Mouse (Mus musculus): Measurements from ENCODE around the gene Gm826. TPM values are rescaled to one million over a fixed set of nuclear protein-coding genes. Genes with fewer than 3 reads are reported as not detected.

The Gm826 gene
- polyA plus RNA-seq, 1 experiment from 2014 or later = 0.50 TPM

GRCm38 (mm10) chr2:160357442-160357841 is 23.5 kb upstream of the Gm826 start:
- Histone ChIP-seq H3K36me3 (ENCODE audit: control insufficient read depth, insufficient read depth, low read length) (no peaks in the 10 kb centered on the region), H3K9ac (ENCODE audit: low read length) (no peak overlapping the region), H3K4me3 (ENCODE audit: low read length) (no peak overlapping the region), H3K9me3 (ENCODE audit: control insufficient read depth, low read length) (no peaks in the 10 kb centered on the region), H3K4me1 (replicated peaks; ENCODE audit: control insufficient read depth, insufficient read depth, low read length) (peaks cover 4% of the 10 kb centered on the region), H3K4me2 (ENCODE audit: low read depth, low read length) (no peak overlapping the region), H3K27ac (ENCODE audit: low read length) (no peak overlapping the region), H3K27me3 (ENCODE audit: control insufficient read depth, insufficient read depth, low read depth, low read length) (peaks cover 40% of the 10 kb centered on the region)
- no peak for ATAC-seq (ENCODE audit: low read depth)
- WGBS = 40% methylated on average over 4 of the region's 4 CpGs

GRCm38 (mm10) chr2:160356132-160356531 is 22.2 kb upstream of the Gm826 start:
- Histone ChIP-seq H3K9me3 (ENCODE audit: control insufficient read depth, low read length) (no peaks in the 10 kb centered on the region), H3K4me2 (ENCODE audit: low read depth, low read length) (no peak overlapping the region), H3K4me3 (ENCODE audit: low read length) (no peak overlapping the region), H3K27ac (ENCODE audit: low read length) (no peak overlapping the region), H3K27me3 (ENCODE audit: control insufficient read depth, insufficient read depth, low read depth, low read length) (peaks cover 28% of the 10 kb centered on the region), H3K9ac (ENCODE audit: low read length) (no peak overlapping the region), H3K36me3 (ENCODE audit: control insufficient read depth, insufficient read depth, low read length) (no peaks in the 10 kb centered on the region), H3K4me1 (replicated peaks; ENCODE audit: control insufficient read depth, insufficient read depth, low read length) (peaks cover 4% of the 10 kb centered on the region)
- ATAC-seq (ENCODE audit: low read depth) = no peak
- WGBS = 54% methylated on average over 5 of the region's 5 CpGs

DNA sequence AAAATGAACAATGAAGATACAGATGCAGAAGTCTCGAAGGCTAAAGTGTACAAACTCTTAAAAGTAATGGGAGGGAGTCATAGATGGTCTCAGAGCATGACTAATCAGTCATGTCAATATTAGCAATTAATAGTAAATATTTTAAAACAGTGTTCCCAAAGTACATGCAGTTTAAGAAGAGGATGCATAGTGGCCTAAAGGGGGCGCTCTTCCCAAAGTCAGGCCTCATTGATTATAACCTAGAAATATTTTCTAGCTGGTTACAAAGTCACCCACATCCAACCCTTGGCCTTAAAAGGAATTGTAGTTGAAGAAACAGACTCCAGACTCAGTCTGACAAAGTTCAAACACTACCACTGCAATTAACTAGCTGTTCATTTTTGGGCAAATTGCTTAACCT is 20.4 kb upstream of the Gm826 start:
- Histone ChIP-seq H3K4me2 (ENCODE audit: low read depth, low read length) (no peak overlapping the region), H3K9ac (ENCODE audit: low read length) (no peak overlapping the region), H3K9me3 (ENCODE audit: control insufficient read depth, low read length) (no peaks in the 10 kb centered on the region), H3K27me3 (ENCODE audit: control insufficient read depth, insufficient read depth, low read depth, low read length) (peaks cover 12% of the 10 kb centered on the region), H3K36me3 (ENCODE audit: control insufficient read depth, insufficient read depth, low read length) (no peaks in the 10 kb centered on the region), H3K4me3 (ENCODE audit: low read length) (no peak overlapping the region), H3K27ac (ENCODE audit: low read length) (no peak overlapping the region), H3K4me1 (replicated peaks; ENCODE audit: control insufficient read depth, insufficient read depth, low read length) (peaks cover 4% of the 10 kb centered on the region)
- ATAC-seq (ENCODE audit: low read depth) = no peak
- WGBS = 55% methylated on average over 2 of the region's 2 CpGs

- Histone ChIP-seq H3K27ac (ENCODE audit: low read length) (peak overlapping the region; percentile 15; the same call in 1 of the 2 replicates), H3K27me3 (ENCODE audit: control insufficient read depth, insufficient read depth, low read depth, low read length) (peaks cover 9% of the 10 kb centered on the region; the same call in 1 of the 2 replicates), H3K9ac (ENCODE audit: low read length) (no peak overlapping the region), H3K4me2 (ENCODE audit: low read depth, low read length) (no peak overlapping the region), H3K9me3 (ENCODE audit: control insufficient read depth, low read length) (no peaks in the 10 kb centered on the region), H3K36me3 (ENCODE audit: control insufficient read depth, insufficient read depth, low read length) (no peaks in the 10 kb centered on the region), H3K4me1 (replicated peaks; ENCODE audit: control insufficient read depth, insufficient read depth, low read length) (peaks cover 4% of the 10 kb centered on the region), H3K4me3 (ENCODE audit: low read length) (no peak overlapping the region)
- peak; percentile 89 for ATAC-seq (ENCODE audit: low read depth)
- 40% methylated on average over 2 of the region's 2 CpGs for WGBS
These were observed 19.6 kb upstream of the Gm826 start for GRCm38 (mm10) chr2:160353581-160353980.

DNA sequence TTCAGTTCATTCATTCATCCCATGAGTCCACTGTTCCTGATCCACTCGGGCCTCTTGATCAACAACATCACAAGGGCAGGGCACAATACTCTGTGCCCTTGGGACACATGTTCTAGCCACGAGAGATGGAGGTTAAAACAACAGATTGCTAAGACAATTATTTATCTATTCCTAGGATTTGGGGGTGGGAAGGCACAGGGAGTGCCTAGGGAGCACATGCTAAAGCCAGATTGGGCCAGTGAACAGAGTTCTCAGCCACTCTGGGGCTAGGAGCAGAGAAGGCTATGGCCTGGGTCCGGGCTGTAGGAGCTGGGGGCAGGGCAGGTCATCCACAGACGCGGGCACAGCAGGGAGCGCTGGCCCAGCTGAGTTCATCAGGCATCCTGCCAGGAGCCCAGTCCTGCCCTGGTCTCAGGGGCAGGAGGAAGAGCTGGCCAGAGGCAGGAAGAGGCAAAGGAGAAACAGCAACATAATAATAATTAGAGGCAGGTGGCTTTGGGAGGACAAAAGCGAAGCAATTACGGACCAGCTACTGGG is 17.1 kb upstream of the Gm826 start:
- H3K27me3 ChIP-seq (ENCODE audit: control insufficient read depth, insufficient read depth, low read depth, low read length) = no peaks in the 10 kb centered on the region

DNA sequence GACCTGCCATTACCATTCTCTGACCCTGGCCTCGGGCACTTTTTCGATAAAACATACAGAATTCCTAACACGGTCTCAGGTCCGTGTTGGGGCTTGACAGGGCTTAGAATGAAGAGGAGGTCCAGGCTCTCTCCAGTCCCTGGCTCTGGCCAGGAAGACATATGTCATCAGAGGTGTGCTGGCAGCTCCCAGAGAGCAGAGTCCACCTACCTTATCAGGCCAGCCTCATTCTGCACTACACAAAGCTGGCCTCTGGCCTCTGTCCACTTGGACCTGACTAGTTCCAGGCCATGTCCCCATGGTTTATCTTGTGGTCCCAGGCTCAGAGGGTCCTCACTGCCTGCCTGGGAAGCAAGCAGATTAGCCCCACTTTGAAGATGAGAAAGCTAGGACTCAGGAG is 15.6 kb upstream of the Gm826 start:
- no peak for ATAC-seq (ENCODE audit: low read depth)
- H3K27ac ChIP-seq (ENCODE audit: low read length) = no peak overlapping the region

More for the DNA sequence above, 17.1 kb upstream of the Gm826 start:
- Histone ChIP-seq H3K9me3 (ENCODE audit: control insufficient read depth, low read length) (no peaks in the 10 kb centered on the region), H3K4me3 (ENCODE audit: low read length) (no peak overlapping the region), H3K4me1 (replicated peaks; ENCODE audit: control insufficient read depth, insufficient read depth, low read length) (peaks cover 4% of the 10 kb centered on the region), H3K4me2 (ENCODE audit: low read depth, low read length) (no peak overlapping the region), H3K9ac (ENCODE audit: low read length) (no peak overlapping the region), H3K27ac (ENCODE audit: low read length) (no peak overlapping the region), H3K36me3 (ENCODE audit: control insufficient read depth, insufficient read depth, low read length) (no peaks in the 10 kb centered on the region)
- 50% methylated on average over 8 of the region's 8 CpGs for WGBS
- ATAC-seq (ENCODE audit: low read depth) = peak; percentile 23; the same call in 1 of the 2 replicates

DNA sequence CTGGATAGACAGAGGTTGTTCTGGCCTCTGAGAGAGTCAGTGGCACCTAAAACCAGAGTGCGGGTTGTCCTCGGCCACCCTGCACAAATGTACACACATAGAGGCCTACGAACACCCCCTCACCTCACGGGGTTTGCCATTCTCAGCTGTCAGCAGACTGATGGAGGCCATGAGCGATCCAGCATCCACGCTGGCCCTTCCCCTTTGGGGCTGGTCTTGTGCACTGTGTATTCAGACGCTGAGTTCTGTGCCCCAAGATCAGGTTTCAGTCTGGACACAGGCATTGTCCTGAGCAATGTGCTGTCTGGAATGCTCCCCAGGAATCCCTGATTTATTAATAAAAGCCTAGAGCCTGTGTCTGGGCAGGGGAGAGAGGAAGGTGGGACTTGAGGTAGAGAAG is 14.8 kb upstream of the Gm826 start:
- Histone ChIP-seq H3K27me3 (ENCODE audit: control insufficient read depth, insufficient read depth, low read depth, low read length) (no peaks in the 10 kb centered on the region), H3K4me3 (ENCODE audit: low read length) (no peak overlapping the region), H3K36me3 (ENCODE audit: control insufficient read depth, insufficient read depth, low read length) (no peaks in the 10 kb centered on the region), H3K9ac (ENCODE audit: low read length) (no peak overlapping the region), H3K27ac (ENCODE audit: low read length) (no peak overlapping the region), H3K4me2 (ENCODE audit: low read depth, low read length) (no peak overlapping the region), H3K4me1 (replicated peaks; ENCODE audit: control insufficient read depth, insufficient read depth, low read length) (peaks cover 2% of the 10 kb centered on the region), H3K9me3 (ENCODE audit: control insufficient read depth, low read length) (no peaks in the 10 kb centered on the region)
- WGBS = 30% methylated on average over 7 of the region's 7 CpGs
- no peak for ATAC-seq (ENCODE audit: low read depth)

More for the DNA sequence above, 15.6 kb upstream of the Gm826 start:
- Histone ChIP-seq H3K4me3 (ENCODE audit: low read length) (no peak overlapping the region), H3K27me3 (ENCODE audit: control insufficient read depth, insufficient read depth, low read depth, low read length) (no peaks in the 10 kb centered on the region), H3K9me3 (ENCODE audit: control insufficient read depth, low read length) (no peaks in the 10 kb centered on the region), H3K4me2 (ENCODE audit: low read depth, low read length) (no peak overlapping the region), H3K9ac (ENCODE audit: low read length) (no peak overlapping the region), H3K4me1 (replicated peaks; ENCODE audit: control insufficient read depth, insufficient read depth, low read length) (peaks cover 4% of the 10 kb centered on the region), H3K36me3 (ENCODE audit: control insufficient read depth, insufficient read depth, low read length) (no peaks in the 10 kb centered on the region)
- WGBS = 57% methylated on average over 4 of the region's 4 CpGs

GRCm38 (mm10) chr2:160348072-160348604 is 14.2 kb upstream of the Gm826 start:
- H3K27me3 ChIP-seq (ENCODE audit: control insufficient read depth, insufficient read depth, low read depth, low read length) = no peaks in the 10 kb centered on the region
- H3K36me3 ChIP-seq (ENCODE audit: control insufficient read depth, insufficient read depth, low read length) = no peaks in the 10 kb centered on the region
- H3K4me2 ChIP-seq (ENCODE audit: low read depth, low read length) = no peak overlapping the region
- H3K4me1 ChIP-seq (replicated peaks; ENCODE audit: control insufficient read depth, insufficient read depth, low read length) = no peaks in the 10 kb centered on the region
- WGBS = 59% methylated on average over 4 of the region's 4 CpGs
- H3K27ac ChIP-seq (ENCODE audit: low read length) = no peak overlapping the region
- H3K9me3 ChIP-seq (ENCODE audit: control insufficient read depth, low read length) = no peaks in the 10 kb centered on the region
- no peak overlapping the region for H3K4me3 ChIP-seq (ENCODE audit: low read length)
- no peak overlapping the region for H3K9ac ChIP-seq (ENCODE audit: low read length)
- no peak for ATAC-seq (ENCODE audit: low read depth)

DNA sequence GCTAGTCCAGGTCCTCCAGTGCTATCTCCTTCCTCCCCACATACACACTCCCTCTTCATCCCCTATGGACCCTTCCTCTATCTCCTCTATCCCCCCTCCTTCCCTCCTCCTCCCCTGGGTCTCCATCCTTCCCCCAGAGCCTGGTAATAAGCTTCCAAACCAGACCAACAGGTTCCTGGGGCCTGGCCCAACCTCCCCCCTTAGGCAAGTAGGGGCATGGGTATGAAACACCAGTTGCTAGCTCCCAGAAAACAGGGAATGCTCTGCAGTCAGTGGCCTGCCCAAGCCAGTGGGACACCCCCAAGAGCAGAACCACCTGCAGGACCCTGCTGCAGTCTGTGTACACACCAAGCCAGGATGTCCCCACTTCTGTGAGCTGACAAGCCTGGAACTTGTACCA is 11.7 kb upstream of the Gm826 start:
- Histone ChIP-seq H3K4me1 (replicated peaks; ENCODE audit: control insufficient read depth, insufficient read depth, low read length) (no peaks in the 10 kb centered on the region), H3K36me3 (ENCODE audit: control insufficient read depth, insufficient read depth, low read length) (no peaks in the 10 kb centered on the region), H3K4me2 (ENCODE audit: low read depth, low read length) (no peak overlapping the region), H3K27ac (ENCODE audit: low read length) (no peak overlapping the region), H3K4me3 (ENCODE audit: low read length) (no peak overlapping the region), H3K27me3 (ENCODE audit: control insufficient read depth, insufficient read depth, low read depth, low read length) (no peaks in the 10 kb centered on the region), H3K9ac (ENCODE audit: low read length) (no peak overlapping the region), H3K9me3 (ENCODE audit: control insufficient read depth, low read length) (no peaks in the 10 kb centered on the region)
- no peak for ATAC-seq (ENCODE audit: low read depth)

GRCm38 (mm10) chr2:160340121-160340520 is 6.2 kb upstream of the Gm826 start:
- H3K4me1 ChIP-seq (replicated peaks; ENCODE audit: control insufficient read depth, insufficient read depth, low read length) = no peaks in the 10 kb centered on the region
- no peak for ATAC-seq (ENCODE audit: low read depth)
- no peak overlapping the region for H3K4me2 ChIP-seq (ENCODE audit: low read depth, low read length)
- no peak overlapping the region for H3K27ac ChIP-seq (ENCODE audit: low read length)
- WGBS = 51% methylated on average over 4 of the region's 4 CpGs
- no peak overlapping the region for H3K9ac ChIP-seq (ENCODE audit: low read length)
- H3K27me3 ChIP-seq (ENCODE audit: control insufficient read depth, insufficient read depth, low read depth, low read length) = no peaks in the 10 kb centered on the region
- no peak overlapping the region for H3K4me3 ChIP-seq (ENCODE audit: low read length)
- no peaks in the 10 kb centered on the region for H3K9me3 ChIP-seq (ENCODE audit: control insufficient read depth, low read length)
- no peaks in the 10 kb centered on the region for H3K36me3 ChIP-seq (ENCODE audit: control insufficient read depth, insufficient read depth, low read length)

Data from lung, embryonic 16.5 days (tissue).